Mouse (Mus musculus): ENCODE measurements around the gene Cyp2c23.

GRCm38 (mm10) chr19:43962795-43963194 lies 66.2 kb downstream of the Cyp2c23 start:
- no peak for TF ChIP-seq CTCF (conservative IDR thresholded peaks at IDR 0.05; ENCODE audit: insufficient read depth, insufficient read length, low read depth, low read length)
- no peak for TF ChIP-seq POLR2A (IDR thresholded peaks at IDR 0.05; ENCODE audit: low read depth, low read length)
